Mouse (Mus musculus) bone marrow, adult 2 months (tissue): ENCODE measurements around the gene Ephb2. TPM values are rescaled to one million over a fixed set of nuclear protein-coding genes. Genes with fewer than 3 reads are reported as not detected.
A peak's percentile ranks its signal among the peaks of the same experiment; 100 is the strongest.

Source experiments
- H3K27ac ChIP-seq: fragments of 200-500 bp; 2 replicates; pipeline ENCODE4 v1.5.1; 2012; ENCODE audit warnings: low read depth, mild to moderate bottlenecking, control low read depth, inconsistent platforms, low read length; ENCODE audit not compliant: control insufficient read depth, poor library complexity, insufficient read depth
- H3K4me1 ChIP-seq: fragments of 200-500 bp; 2 replicates; pipeline ENCODE4 v1.6.1; 2011; ENCODE audit warnings: low read length; ENCODE audit not compliant: control insufficient read depth, insufficient read depth
- H3K4me3 ChIP-seq: fragments of 200-500 bp; replicated peaks from 2 replicates; pipeline ENCODE3; 2011; ENCODE audit warnings: mild to moderate bottlenecking, low read depth, low read length, control low read depth; ENCODE audit not compliant: control insufficient read depth
- CTCF ChIP-seq: fragments of 200-500 bp; IDR thresholded peaks from 2 replicates; pipeline ENCODE4 v1.5.1; 2011; ENCODE audit warnings: low read length, control low read depth; ENCODE audit not compliant: control insufficient read depth, insufficient read depth
- POLR2A ChIP-seq: fragments of 200-500 bp; IDR thresholded peaks from 2 replicates; pipeline ENCODE4 v1.6.1; 2011; ENCODE audit warnings: low read depth, mild to moderate bottlenecking, control low read depth, low read length, borderline replicate concordance; ENCODE audit not compliant: control insufficient read depth
- WGBS: fragments of 180-500 bp; shearing (Covaris S2); methylation state at CpG from one replicate; pipeline ENCODE4 v1.1.7; 2018; 5-methylcytosine and 5-hydroxymethylcytosine counted together
- polyA plus RNA-seq: library from polyadenylated mRNA; stranded (reverse); fragments of >200 nt; gene quantifications from 2 replicates; pipeline ENCODE4 v1.2.4, GENCODE M21; 2011; ENCODE audit warnings: low replicate concordance; ENCODE audit not compliant: missing spikeins, insufficient read depth, insufficient read length

Gene Ephb2
- polyA plus RNA-seq, 1 experiment = 5.1 TPM

- Histone ChIP-seq H3K4me1 (no peaks in the 10 kb centered on the region), H3K4me3 (no peak overlapping the region), H3K27ac (no peak overlapping the region)
- TF ChIP-seq POLR2A (no peak), CTCF (no peak)
- WGBS = 26% methylated on average over 7 of the region's 7 CpGs
Observed at GRCm38 (mm10) chr4:136816701-136817100, 19.1 kb downstream of the Ephb2 start.

GRCm38 (mm10) chr4:136815364-136815763 lies 20.4 kb downstream of the Ephb2 start:
- TF ChIP-seq CTCF (peak; percentile 58), POLR2A (no peak)

GRCm38 (mm10) chr4:136812543-136812942 lies 23.2 kb downstream of the Ephb2 start:
- no peaks in the 10 kb centered on the region for H3K4me1 ChIP-seq
- no peak for TF ChIP-seq POLR2A
- no peak for TF ChIP-seq CTCF

More at GRCm38 (mm10) chr4:136815364-136815763, 20.4 kb downstream of the Ephb2 start:
- Histone ChIP-seq H3K4me1 (no peaks in the 10 kb centered on the region), H3K27ac (no peak overlapping the region), H3K4me3 (no peak overlapping the region)
- WGBS = 65% methylated on average over 5 of the region's 5 CpGs

GRCm38 (mm10) chr4:136811596-136811995 lies 24.2 kb downstream of the Ephb2 start:
- Histone ChIP-seq H3K4me3 (no peak overlapping the region), H3K27ac (no peak overlapping the region), H3K4me1 (no peaks in the 10 kb centered on the region)
- TF ChIP-seq CTCF (no peak), POLR2A (no peak)
- 83% methylated on average over 6 of the region's 6 CpGs for WGBS

More at GRCm38 (mm10) chr4:136812543-136812942, 23.2 kb downstream of the Ephb2 start:
- WGBS = 8% methylated on average over 4 of the region's 4 CpGs
- H3K27ac ChIP-seq = no peak overlapping the region
- no peak overlapping the region for H3K4me3 ChIP-seq

- Histone ChIP-seq H3K4me3 (no peak overlapping the region), H3K4me1 (no peaks in the 10 kb centered on the region), H3K27ac (no peak overlapping the region)
- WGBS = 11% methylated on average over 11 of the region's 11 CpGs
- no peak for TF ChIP-seq POLR2A
Observed at GRCm38 (mm10) chr4:136808478-136808877, 27.3 kb downstream of the Ephb2 start.

GRCm38 (mm10) chr4:136807448-136808009 lies 28.3 kb downstream of the Ephb2 start:
- Histone ChIP-seq H3K27ac (no peak overlapping the region), H3K4me3 (no peak overlapping the region), H3K4me1 (no peaks in the 10 kb centered on the region)
- 67% methylated on average over 11 of the region's 11 CpGs for WGBS
- TF ChIP-seq CTCF (no peak), POLR2A (no peak)

- 87% methylated on average over 10 of the region's 10 CpGs for WGBS
- no peak overlapping the region for H3K4me3 ChIP-seq
- no peak overlapping the region for H3K27ac ChIP-seq
- no peaks in the 10 kb centered on the region for H3K4me1 ChIP-seq
- TF ChIP-seq POLR2A (no peak), CTCF (no peak)
Observed at GRCm38 (mm10) chr4:136806254-136806653, 29.5 kb downstream of the Ephb2 start.

- WGBS = 82% methylated on average over 6 of the region's 6 CpGs
- Histone ChIP-seq H3K4me3 (no peak overlapping the region), H3K4me1 (no peaks in the 10 kb centered on the region), H3K27ac (no peak overlapping the region)
- TF ChIP-seq POLR2A (no peak), CTCF (no peak)
Observed at GRCm38 (mm10) chr4:136804343-136804742, 31.4 kb downstream of the Ephb2 start.

GRCm38 (mm10) chr4:136802446-136802845 lies 33.3 kb downstream of the Ephb2 start:
- TF ChIP-seq CTCF (no peak), POLR2A (no peak)
- Histone ChIP-seq H3K4me3 (no peak overlapping the region), H3K27ac (no peak overlapping the region), H3K4me1 (no peaks in the 10 kb centered on the region)
- WGBS = 1% methylated on average over 12 of the region's 12 CpGs
